Mouse (Mus musculus) hindbrain, embryonic 14.5 days (tissue): ENCODE results near the gene Wap. TPM values are rescaled to one million over a fixed set of nuclear protein-coding genes. Genes with fewer than 3 reads are reported as not detected.

Experiments used
- ATAC-seq: fragments of 200-750 bp; cut with Nextera tagmentation; 2 replicates; pipeline ENCODE4 v1.8.0; 2017; ENCODE audit warnings: moderate number of reproducible peaks, mild to moderate bottlenecking, moderate TSS enrichment, moderate library complexity; ENCODE audit not compliant: low FRiP score
- DNase-seq: peaks from one replicate; pipeline ENCODE4 v3.0.0-alpha.2; 2015; ENCODE audit warnings: low spot score
- H3K27ac ChIP-seq: fragments of 300-500 bp; sonication (generic); 2 replicates; pipeline ENCODE4 v1.5.1; 2014; ENCODE audit warnings: mild to moderate bottlenecking, moderate library complexity
- H3K27me3 ChIP-seq: fragments of 300-500 bp; sonication (generic); 2 replicates; pipeline ENCODE4 v1.6.1; 2014; ENCODE audit warnings: mild to moderate bottlenecking, low read length, mixed read lengths; ENCODE audit not compliant: control insufficient read depth, insufficient read depth
- H3K36me3 ChIP-seq: fragments of 300-500 bp; sonication (generic); replicated peaks from 2 replicates; pipeline ENCODE4 v1.6.1; 2014; ENCODE audit not compliant: control insufficient read depth, insufficient read depth
- H3K4me1 ChIP-seq: fragments of 300-500 bp; sonication (generic); replicated peaks from 2 replicates; pipeline ENCODE4 v1.6.1; 2014; ENCODE audit warnings: antibody characterized with exemption, low read length, mixed read lengths; ENCODE audit not compliant: control insufficient read depth, insufficient read depth
- H3K4me2 ChIP-seq: fragments of 300-500 bp; sonication (generic); replicated peaks from 2 replicates; pipeline ENCODE4 v1.6.1; 2014; ENCODE audit warnings: mild to moderate bottlenecking, moderate library complexity
- H3K4me3 ChIP-seq: fragments of 300-500 bp; sonication (generic); replicated peaks from 2 replicates; pipeline ENCODE4 v1.5.1; 2014; ENCODE audit warnings: mild to moderate bottlenecking, low read length
- H3K9ac ChIP-seq: fragments of 300-500 bp; sonication (generic); 2 replicates; pipeline ENCODE4 v1.6.1; 2014
- H3K9me3 ChIP-seq: fragments of 300-500 bp; sonication (generic); 2 replicates; pipeline ENCODE4 v1.6.1; 2016; ENCODE audit warnings: low read length; ENCODE audit not compliant: control insufficient read depth
- WGBS: fragments of 180-500 bp; shearing (Covaris S2); extraction: QIAGEN DNeasy Blood & Tissue Kit; methylation state at CpG from one replicate; pipeline ENCODE4 v1.1.7; 2014; 5-methylcytosine and 5-hydroxymethylcytosine counted together
- polyA plus RNA-seq: library from polyadenylated mRNA; unstranded; fragments of >200 nt; fragmentation: Nextera tagmentation; extraction: Ambion mirVana; gene quantifications from 2 replicates; pipeline ENCODE4 v1.2.1, GENCODE M21; 2014

Wap gene
- polyA plus RNA-seq, result not detected in 2 replicates

- Histone ChIP-seq H3K27me3 (no peaks in the 10 kb centered on the region), H3K9ac (no peak within 1 kb of the TSS), H3K4me1 (no peaks in the 10 kb centered on the region), H3K36me3 (no peaks in the 10 kb centered on the region), H3K9me3 (no peaks in the 10 kb centered on the region), H3K4me2 (no peak within 1 kb of the TSS), H3K4me3 (no peak within 1 kb of the TSS), H3K27ac (no peak within 1 kb of the TSS)
- ATAC-seq (no peak), DNase-seq (no peak)
- WGBS, result 92% methylated on average over 4 of the region's 4 CpGs
Measured at GRCm38 (mm10) chr11:6638537-6638936, at the start of gene Wap. Wap (minus strand) TSS chr11:6638637.

DNA sequence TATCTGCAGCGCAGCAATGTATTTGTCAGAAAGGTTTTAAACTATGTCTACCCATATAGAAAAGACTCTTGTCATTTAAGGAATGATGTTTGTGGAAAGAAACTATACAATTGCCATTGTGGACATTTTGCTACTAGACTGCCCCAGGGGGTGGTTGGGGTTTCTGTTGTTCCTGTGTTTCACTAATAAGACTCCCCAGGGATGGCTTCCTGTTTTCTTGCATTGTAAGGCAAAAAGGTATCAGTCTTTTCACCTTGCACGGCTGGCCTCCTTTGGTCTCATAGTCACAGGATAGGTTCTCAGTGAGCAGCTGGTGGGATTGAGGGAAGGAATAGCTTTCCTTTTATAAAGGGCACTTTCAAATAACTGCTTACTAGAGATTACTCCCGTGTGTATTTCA is 46.3 kb upstream of the Wap start:
- no peaks in the 10 kb centered on the region for H3K27me3 ChIP-seq
- no peak overlapping the region for H3K27ac ChIP-seq
- H3K4me2 ChIP-seq, result no peak overlapping the region
- 53% methylated on average over 3 of the region's 3 CpGs for WGBS
- no peak overlapping the region for H3K9ac ChIP-seq
- H3K4me3 ChIP-seq, result no peak overlapping the region
- no peak for ATAC-seq
- H3K36me3 ChIP-seq, result no peaks in the 10 kb centered on the region
- no peak for DNase-seq
- H3K9me3 ChIP-seq, result 0 out of 2 replicates have a peak, but pooled peaks cover 3% of the 10 kb centered on the region
- H3K4me1 ChIP-seq, result peaks cover 4% of the 10 kb centered on the region; the same call in 1 of the 2 replicates

DNA sequence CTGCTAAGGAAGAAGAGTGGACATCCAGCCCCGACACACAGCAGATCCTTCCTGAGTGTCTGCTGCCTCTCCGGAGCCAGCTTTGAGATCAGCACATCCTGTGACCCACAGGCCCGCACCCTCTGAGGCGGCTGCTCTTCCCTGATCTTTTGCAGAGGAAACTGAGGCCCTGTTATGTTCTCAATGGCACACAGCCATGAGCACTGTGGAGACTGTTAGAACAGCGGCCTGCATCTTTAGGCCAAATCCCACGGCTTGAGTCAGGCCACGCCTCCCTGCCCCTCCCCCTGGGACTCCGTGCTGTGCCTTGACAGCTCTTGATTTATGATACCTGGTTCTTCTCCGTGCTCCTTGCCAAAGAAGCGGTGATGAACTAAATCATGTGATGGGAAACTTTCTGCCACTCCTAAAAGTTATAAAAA is 42.0 kb upstream of the Wap start:
- ATAC-seq (peak; percentile 50), DNase-seq (peak; percentile 71)
- Histone ChIP-seq H3K27me3 (no peaks in the 10 kb centered on the region), H3K4me2 (peak overlapping the region; percentile 24; the same call in 1 of the 2 replicates), H3K4me1 (peaks cover 4% of the 10 kb centered on the region; the same call in 1 of the 2 replicates), H3K9me3 (0 out of 2 replicates have a peak, but pooled peaks cover 3% of the 10 kb centered on the region), H3K27ac (no peak overlapping the region; the same call in 1 of the 2 replicates), H3K4me3 (no peak overlapping the region), H3K36me3 (no peaks in the 10 kb centered on the region), H3K9ac (no peak overlapping the region)
- WGBS, result 29% methylated on average over 10 of the region's 10 CpGs

DNA sequence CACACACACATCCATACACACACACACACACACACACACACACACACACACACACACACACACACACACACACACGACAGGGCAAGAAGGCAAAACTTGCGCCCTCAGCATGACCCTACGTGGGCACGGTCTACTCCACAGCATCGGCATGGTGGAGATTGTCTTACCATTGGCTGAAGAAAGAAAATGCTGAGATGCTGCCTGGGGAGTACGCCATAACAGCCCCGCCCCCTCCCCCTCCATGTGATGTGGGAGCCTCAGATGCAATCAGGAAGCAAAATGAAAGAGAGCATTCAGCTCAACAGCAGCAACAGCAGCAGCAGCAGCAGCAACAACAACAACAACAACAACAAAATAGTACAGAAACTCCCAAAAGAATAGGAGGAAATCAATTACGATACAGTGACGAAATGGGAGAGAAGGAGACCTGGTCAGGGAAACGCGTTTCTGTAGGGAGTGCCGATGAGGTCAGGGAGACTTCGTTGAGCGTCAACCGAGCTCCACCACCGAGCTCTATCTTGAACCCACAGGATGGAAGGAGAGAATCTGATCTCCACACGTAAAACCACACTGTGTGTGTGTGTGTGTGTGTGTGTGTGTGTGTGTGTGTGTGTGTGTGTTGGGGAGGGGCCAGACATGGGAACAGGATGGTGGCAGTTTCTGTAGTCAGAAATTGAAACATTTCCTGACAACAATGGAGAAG is 41.4 kb upstream of the Wap start:
- no peak overlapping the region; the same call in 1 of the 2 replicates for H3K27ac ChIP-seq
- 0 out of 2 replicates have a peak, but pooled peaks have one; percentile 4 for ATAC-seq
- no peaks in the 10 kb centered on the region for H3K27me3 ChIP-seq
- H3K9me3 ChIP-seq, result 0 out of 2 replicates have a peak, but pooled peaks cover 3% of the 10 kb centered on the region
- H3K9ac ChIP-seq, result no peak overlapping the region
- peak overlapping the region; percentile 24; the same call in 1 of the 2 replicates for H3K4me2 ChIP-seq
- 53% methylated on average over 17 of the region's 17 CpGs for WGBS
- DNase-seq, result no peak
- H3K4me1 ChIP-seq, result peaks cover 4% of the 10 kb centered on the region; the same call in 1 of the 2 replicates
- H3K4me3 ChIP-seq, result no peak overlapping the region
- H3K36me3 ChIP-seq, result no peaks in the 10 kb centered on the region

GRCm38 (mm10) chr11:6677530-6677929 is 39.1 kb upstream of the Wap start:
- peak; percentile 70 for ATAC-seq
- Histone ChIP-seq H3K4me1 (peaks cover 4% of the 10 kb centered on the region; the same call in 1 of the 2 replicates), H3K9ac (no peak overlapping the region), H3K27ac (no peak overlapping the region), H3K4me2 (no peak overlapping the region), H3K4me3 (no peak overlapping the region), H3K36me3 (no peaks in the 10 kb centered on the region), H3K9me3 (no peaks in the 10 kb centered on the region), H3K27me3 (no peaks in the 10 kb centered on the region)
- DNase-seq, result no peak
- 21% methylated on average over 7 of the region's 7 CpGs for WGBS

DNA sequence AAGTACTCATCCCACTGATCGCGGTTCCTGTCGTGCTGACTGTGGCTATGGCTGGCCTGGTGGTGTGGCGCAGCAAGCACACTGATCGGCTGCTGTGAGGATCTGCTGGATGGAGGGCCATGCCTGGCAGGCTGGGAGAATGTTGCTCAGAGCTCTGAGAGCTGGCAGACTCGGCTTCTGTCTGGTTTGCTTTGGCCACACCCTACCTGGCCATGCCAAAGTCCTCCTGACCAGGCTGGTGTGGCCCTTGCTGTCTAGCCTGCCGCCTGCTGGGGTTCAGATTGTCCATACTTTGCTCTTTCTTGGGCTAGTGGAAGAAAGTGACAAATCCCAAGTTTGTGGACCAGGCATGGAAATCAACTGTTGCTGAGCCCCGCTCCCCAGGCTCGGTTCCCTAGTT is 38.2 kb upstream of the Wap start:
- H3K27me3 ChIP-seq, result no peaks in the 10 kb centered on the region
- peaks cover 4% of the 10 kb centered on the region; the same call in 1 of the 2 replicates for H3K4me1 ChIP-seq
- no peak for DNase-seq
- WGBS, result 88% methylated on average over 9 of the region's 9 CpGs
- no peak overlapping the region for H3K9ac ChIP-seq
- no peaks in the 10 kb centered on the region for H3K36me3 ChIP-seq
- H3K9me3 ChIP-seq, result no peaks in the 10 kb centered on the region
- H3K4me3 ChIP-seq, result no peak overlapping the region
- ATAC-seq, result no peak
- no peak overlapping the region for H3K4me2 ChIP-seq
- no peak overlapping the region for H3K27ac ChIP-seq

DNA sequence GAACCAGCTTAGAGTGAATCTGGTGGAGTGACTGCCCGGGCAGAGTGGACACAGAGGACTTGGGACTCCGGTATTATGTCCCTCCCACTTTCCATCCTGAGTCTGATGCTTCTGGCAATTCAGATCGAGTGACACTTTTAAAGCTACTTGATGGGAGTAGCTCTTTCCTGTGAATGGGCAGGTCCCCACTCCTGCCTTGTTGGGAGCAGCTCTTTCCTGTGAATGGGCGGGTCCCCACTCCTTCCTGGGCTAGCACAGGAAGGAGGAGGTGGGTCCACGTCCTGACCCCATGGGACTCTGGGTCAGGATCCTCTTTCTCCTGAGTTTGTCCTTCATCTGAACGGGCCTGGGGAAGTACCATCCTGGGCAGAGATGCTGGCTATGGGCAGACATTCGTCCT is 37.0 kb upstream of the Wap start:
- H3K36me3 ChIP-seq, result no peaks in the 10 kb centered on the region
- no peak overlapping the region for H3K4me3 ChIP-seq
- H3K9ac ChIP-seq, result no peak overlapping the region
- H3K4me1 ChIP-seq, result peaks cover 2% of the 10 kb centered on the region; the same call in 1 of the 2 replicates
- WGBS, result 65% methylated on average over 7 of the region's 7 CpGs
- no peak overlapping the region for H3K4me2 ChIP-seq
- no peaks in the 10 kb centered on the region for H3K9me3 ChIP-seq
- no peak for DNase-seq
- H3K27me3 ChIP-seq, result no peaks in the 10 kb centered on the region
- H3K27ac ChIP-seq, result no peak overlapping the region
- no peak for ATAC-seq

- 88% methylated on average over 9 of the region's 9 CpGs for WGBS
- no peak overlapping the region for H3K27ac ChIP-seq
- H3K9ac ChIP-seq, result no peak overlapping the region
- H3K9me3 ChIP-seq, result no peaks in the 10 kb centered on the region
- no peak overlapping the region for H3K4me2 ChIP-seq
- no peaks in the 10 kb centered on the region for H3K4me1 ChIP-seq
- no peak overlapping the region for H3K4me3 ChIP-seq
- H3K36me3 ChIP-seq, result no peaks in the 10 kb centered on the region
- H3K27me3 ChIP-seq, result no peaks in the 10 kb centered on the region
- ATAC-seq (no peak), DNase-seq (no peak)
Measured at GRCm38 (mm10) chr11:6674701-6675100, 36.3 kb upstream of the Wap start.

- no peaks in the 10 kb centered on the region for H3K4me1 ChIP-seq
- H3K27ac ChIP-seq, result no peak overlapping the region
- no peak for ATAC-seq
- H3K27me3 ChIP-seq, result no peaks in the 10 kb centered on the region
- WGBS, result 94% methylated on average over 4 of the region's 4 CpGs
- no peak overlapping the region for H3K4me3 ChIP-seq
- H3K4me2 ChIP-seq, result no peak overlapping the region
- no peaks in the 10 kb centered on the region for H3K36me3 ChIP-seq
- peaks cover 10% of the 10 kb centered on the region; the same call in 1 of the 2 replicates for H3K9me3 ChIP-seq
- H3K9ac ChIP-seq, result no peak overlapping the region
- DNase-seq, result no peak
Measured at GRCm38 (mm10) chr11:6670826-6671225, 32.4 kb upstream of the Wap start.
